Mouse (Mus musculus): ENCODE results near the gene Eci2. TPM values are rescaled to one million over a fixed set of nuclear protein-coding genes. Genes with fewer than 3 reads are reported as not detected.
"Not testable (repeated sequence)": the region's sequence is repeated elsewhere in the genome, so short reads cannot be mapped to it uniquely, and the experiment has no call there.

Gene Eci2
- total and polyA plus RNA-seq, 3 experiments, result 118 to 260 (median 234) TPM

DNA sequence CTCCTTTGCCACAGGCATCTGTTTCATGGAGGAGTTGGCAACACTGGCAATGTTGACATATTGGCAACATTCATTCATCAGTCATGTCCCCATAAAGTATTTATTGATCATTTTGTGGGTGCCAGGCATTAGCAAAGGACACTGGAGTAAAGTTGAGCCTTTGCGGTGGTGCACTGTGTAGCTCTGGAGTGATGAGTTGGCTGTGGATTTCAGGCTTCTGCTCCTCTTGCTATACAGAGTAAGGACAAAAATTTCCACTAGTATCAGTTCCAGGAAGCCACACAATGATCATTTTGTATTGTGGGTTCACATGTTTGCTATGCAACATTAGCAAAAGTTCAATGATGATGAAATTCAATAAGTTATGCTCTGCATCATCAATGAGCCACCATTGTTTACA, 10.8 kb downstream of the Eci2 start:
- 97% methylated on average over 1 of the region's 1 CpGs for WGBS
- Histone ChIP-seq H3K4me3 (no peak overlapping the region), H3K79me2 (replicated peaks; ENCODE audit: control insufficient read depth, insufficient read depth, low read length) (no peaks in the 10 kb centered on the region), H3K27ac (no peak overlapping the region), H3K27me3 (ENCODE audit: control insufficient read depth, insufficient read depth, low read length) (no peaks in the 10 kb centered on the region), H3K9ac (ENCODE audit: low read depth, low read length) (no peak overlapping the region), H3K36me3 (ENCODE audit: control insufficient read depth, insufficient read depth, low read length) (no peaks in the 10 kb centered on the region), H3K4me1 (ENCODE audit: control insufficient read depth, insufficient read depth, low read length) (no peaks in the 10 kb centered on the region)
- TF ChIP-seq POLR2A (IDR thresholded peaks at IDR 0.05; ENCODE audit: insufficient read depth, low read depth, low read length), result no peak
- no peak for DNase-seq
- intact Hi-C loops (cut with DNase I), result no loop called here

- Histone ChIP-seq H3K4me3 (no peak overlapping the region), H3K27me3 (ENCODE audit: control insufficient read depth, insufficient read depth, low read length) (no peaks in the 10 kb centered on the region), H3K4me1 (ENCODE audit: control insufficient read depth, insufficient read depth, low read length) (peaks cover 5% of the 10 kb centered on the region), H3K9ac (ENCODE audit: low read depth, low read length) (no peak overlapping the region), H3K79me2 (replicated peaks; ENCODE audit: control insufficient read depth, insufficient read depth, low read length) (no peaks in the 10 kb centered on the region), H3K36me3 (ENCODE audit: control insufficient read depth, insufficient read depth, low read length) (peaks cover 15% of the 10 kb centered on the region), H3K27ac (no peak overlapping the region)
- intact Hi-C loops (cut with DNase I), result loop anchor here (2.0 kb wide), 1 partner anchor 31 kb away; the partner anchor contains the start of gene Eci2
- DNase-seq, result no peak
- TF ChIP-seq EP300 (IDR thresholded peaks at IDR 0.05; ENCODE audit: insufficient read depth, low read depth, low read length) (no peak), CTCF (IDR thresholded peaks at IDR 0.05) (no peak), POLR2A (IDR thresholded peaks at IDR 0.05; ENCODE audit: insufficient read depth, low read depth, low read length) (no peak)
- WGBS, result 26% methylated on average over 2 of the region's 2 CpGs
These were observed 31.0 kb downstream of the Eci2 start for GRCm38 (mm10) chr13:34995925-34996324.

DNA sequence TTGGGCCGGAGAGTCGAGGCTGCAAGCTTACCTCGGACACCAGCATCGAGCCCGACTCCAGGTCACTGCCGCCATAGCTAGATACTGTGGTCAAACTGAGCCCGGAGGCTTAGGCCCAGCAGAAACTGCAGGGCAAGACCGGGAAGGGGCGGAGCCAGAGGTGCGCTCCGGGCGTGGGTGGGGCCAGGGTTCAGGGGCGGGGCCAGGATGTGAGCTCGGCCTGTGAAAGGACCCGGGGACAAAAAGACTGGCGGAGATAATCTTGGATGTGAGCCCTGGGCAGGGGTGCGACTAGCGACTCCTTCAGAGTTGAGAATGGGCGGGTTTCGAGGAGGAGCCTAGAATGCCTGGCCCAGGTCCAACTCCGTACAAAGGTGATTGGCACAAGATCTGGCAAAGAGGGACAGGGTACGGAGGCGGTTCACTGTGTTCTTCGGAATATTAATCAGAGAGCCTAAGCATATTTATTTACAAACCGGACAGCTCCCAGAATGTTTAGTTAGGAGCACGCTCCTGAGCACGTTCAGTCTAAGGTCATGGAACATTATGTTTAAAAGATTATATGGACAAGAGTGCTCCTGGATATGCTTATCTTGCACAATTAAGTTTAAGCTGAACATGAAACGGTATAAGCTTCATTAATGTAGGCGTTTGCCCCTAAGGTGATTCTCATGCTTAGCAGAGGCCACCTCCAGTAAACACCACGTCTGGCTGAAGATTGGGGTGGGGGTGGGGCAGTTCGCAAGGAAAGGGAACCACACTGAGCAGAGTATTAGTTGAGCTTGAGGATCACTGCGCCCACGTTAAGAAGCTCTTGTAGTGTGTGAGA, 32.7 kb downstream of the Eci2 start:
- intact Hi-C loops (cut with DNase I), result loop anchor here (1.0 to 2.0 kb wide), 2 partner anchors 33 to 118 kb away; partner anchors contain the start of gene Eci2
- H3K4me1 ChIP-seq (ENCODE audit: control insufficient read depth, insufficient read depth, low read length), result peaks cover 5% of the 10 kb centered on the region
- TF ChIP-seq POLR2A (IDR thresholded peaks at IDR 0.05; ENCODE audit: insufficient read depth, low read depth, low read length), result peak; percentile 90
- TF ChIP-seq EP300 (IDR thresholded peaks at IDR 0.05; ENCODE audit: insufficient read depth, low read depth, low read length), result peak; percentile 63; the same call in 1 of the 2 replicates
- TF ChIP-seq CTCF (IDR thresholded peaks at IDR 0.05), result no peak
- peak overlapping the region; percentile 83 for H3K9ac ChIP-seq (ENCODE audit: low read depth, low read length)
- WGBS, result 2% methylated on average over 33 of the region's 33 CpGs
- H3K4me3 ChIP-seq, result peak overlapping the region; percentile 85
- no peaks in the 10 kb centered on the region for H3K79me2 ChIP-seq (replicated peaks; ENCODE audit: control insufficient read depth, insufficient read depth, low read length)
- no peaks in the 10 kb centered on the region for H3K27me3 ChIP-seq (ENCODE audit: control insufficient read depth, insufficient read depth, low read length)
- H3K27ac ChIP-seq, result peak overlapping the region; percentile 97
- peak; percentile 95 for DNase-seq
- peaks cover 17% of the 10 kb centered on the region for H3K36me3 ChIP-seq (ENCODE audit: control insufficient read depth, insufficient read depth, low read length)

- H3K9ac ChIP-seq (ENCODE audit: low read depth, low read length), result peak overlapping the region; percentile 83
- WGBS, result under 1% methylated on average over 22 of the region's 22 CpGs
- no peak for TF ChIP-seq EP300 (IDR thresholded peaks at IDR 0.05; ENCODE audit: insufficient read depth, low read depth, low read length)
- TF ChIP-seq POLR2A (IDR thresholded peaks at IDR 0.05; ENCODE audit: insufficient read depth, low read depth, low read length), result no peak
- H3K27me3 ChIP-seq (ENCODE audit: control insufficient read depth, insufficient read depth, low read length), result no peaks in the 10 kb centered on the region
- H3K4me1 ChIP-seq (ENCODE audit: control insufficient read depth, insufficient read depth, low read length), result peaks cover 5% of the 10 kb centered on the region
- intact Hi-C loops (cut with DNase I), result no loop called here
- H3K27ac ChIP-seq, result peak overlapping the region; percentile 97
- peaks cover 17% of the 10 kb centered on the region for H3K36me3 ChIP-seq (ENCODE audit: control insufficient read depth, insufficient read depth, low read length)
- DNase-seq, result no peak
- H3K4me3 ChIP-seq, result peak overlapping the region; percentile 85
- H3K79me2 ChIP-seq (replicated peaks; ENCODE audit: control insufficient read depth, insufficient read depth, low read length), result no peaks in the 10 kb centered on the region
These were observed 33.3 kb downstream of the Eci2 start for GRCm38 (mm10) chr13:34993595-34993982.

- H3K79me2 ChIP-seq (replicated peaks; ENCODE audit: control insufficient read depth, insufficient read depth, low read length), result no peaks in the 10 kb centered on the region
- H3K4me3 ChIP-seq, result peak overlapping the region; percentile 85
- 70% methylated on average over 4 of the region's 4 CpGs for WGBS
- H3K9ac ChIP-seq (ENCODE audit: low read depth, low read length), result peak overlapping the region; percentile 83
- H3K27ac ChIP-seq, result peak overlapping the region; percentile 97
- no peak for TF ChIP-seq POLR2A (IDR thresholded peaks at IDR 0.05; ENCODE audit: insufficient read depth, low read depth, low read length)
- peaks cover 5% of the 10 kb centered on the region for H3K4me1 ChIP-seq (ENCODE audit: control insufficient read depth, insufficient read depth, low read length)
- intact Hi-C loops (cut with DNase I), result no loop called here
- no peaks in the 10 kb centered on the region for H3K27me3 ChIP-seq (ENCODE audit: control insufficient read depth, insufficient read depth, low read length)
- peaks cover 17% of the 10 kb centered on the region for H3K36me3 ChIP-seq (ENCODE audit: control insufficient read depth, insufficient read depth, low read length)
- DNase-seq, result no peak
These were observed 33.8 kb downstream of the Eci2 start for GRCm38 (mm10) chr13:34993085-34993484.

- intact Hi-C loops (cut with DNase I), result no loop called here
- Histone ChIP-seq H3K9ac (ENCODE audit: low read depth, low read length) (no peak overlapping the region), H3K36me3 (ENCODE audit: control insufficient read depth, insufficient read depth, low read length) (peaks cover 17% of the 10 kb centered on the region), H3K27ac (no peak overlapping the region), H3K27me3 (ENCODE audit: control insufficient read depth, insufficient read depth, low read length) (no peaks in the 10 kb centered on the region), H3K79me2 (replicated peaks; ENCODE audit: control insufficient read depth, insufficient read depth, low read length) (no peaks in the 10 kb centered on the region), H3K4me3 (no peak overlapping the region), H3K4me1 (ENCODE audit: control insufficient read depth, insufficient read depth, low read length) (peaks cover 5% of the 10 kb centered on the region)
- TF ChIP-seq CTCF (IDR thresholded peaks at IDR 0.05) (no peak), POLR2A (IDR thresholded peaks at IDR 0.05; ENCODE audit: insufficient read depth, low read depth, low read length) (no peak), EP300 (IDR thresholded peaks at IDR 0.05; ENCODE audit: insufficient read depth, low read depth, low read length) (no peak)
- WGBS, result 48% methylated on average over 4 of the region's 4 CpGs
- no peak for DNase-seq
These were observed 35.2 kb downstream of the Eci2 start for GRCm38 (mm10) chr13:34991581-34992273.

DNA sequence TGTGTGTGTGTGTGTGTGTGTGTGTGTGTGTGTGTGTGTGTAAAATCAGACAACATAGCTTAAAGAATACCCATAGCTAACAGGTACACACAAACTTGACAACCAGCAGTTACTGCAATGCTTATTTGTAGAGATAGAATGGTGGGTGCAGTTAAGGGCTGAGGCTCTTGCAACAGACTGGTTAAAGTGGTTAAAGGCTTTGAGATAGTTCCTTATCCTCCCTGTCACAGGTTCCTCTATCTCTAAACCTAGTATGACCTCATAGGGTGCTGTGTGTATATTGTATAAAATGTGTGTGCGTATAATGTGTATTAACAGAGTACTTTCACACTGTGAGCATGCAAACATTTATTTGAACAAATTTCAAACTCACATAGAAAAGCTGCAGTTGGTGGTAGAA, 43.4 kb downstream of the Eci2 start:
- H3K27me3 ChIP-seq (ENCODE audit: control insufficient read depth, insufficient read depth, low read length); H3K27ac ChIP-seq; H3K4me1 ChIP-seq (ENCODE audit: control insufficient read depth, insufficient read depth, low read length); H3K36me3 ChIP-seq (ENCODE audit: control insufficient read depth, insufficient read depth, low read length); intact Hi-C loops (cut with DNase I); H3K4me3 ChIP-seq; DNase-seq; H3K79me2 ChIP-seq (replicated peaks; ENCODE audit: control insufficient read depth, insufficient read depth, low read length); H3K9ac ChIP-seq (ENCODE audit: low read depth, low read length): not testable (repeated sequence)
- WGBS, result 100% methylated on average over 1 of the region's 1 CpGs

DNA sequence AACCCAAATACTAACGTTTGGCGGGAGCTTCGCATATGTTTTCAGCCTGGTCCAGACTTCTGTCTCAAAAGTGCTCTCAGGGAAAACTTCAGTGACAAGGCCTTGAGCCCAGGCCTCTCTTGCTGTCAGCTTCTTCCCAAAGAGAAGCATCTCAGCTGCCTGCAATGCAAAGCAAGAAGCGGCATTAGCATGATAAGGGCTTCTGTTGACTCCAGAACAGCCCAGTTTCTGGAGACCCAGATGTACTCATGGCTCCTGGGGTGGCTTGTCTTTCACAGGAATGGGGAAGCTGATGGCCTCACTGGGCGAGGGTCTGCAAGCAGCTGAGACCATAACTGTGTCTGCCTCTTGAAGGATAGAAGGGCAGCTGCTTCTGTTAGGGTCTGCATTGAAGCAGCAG, 48.3 kb downstream of the Eci2 start:
- not testable (repeated sequence) for H3K36me3 ChIP-seq (ENCODE audit: control insufficient read depth, insufficient read depth, low read length); H3K4me3 ChIP-seq; H3K27me3 ChIP-seq (ENCODE audit: control insufficient read depth, insufficient read depth, low read length); H3K4me1 ChIP-seq (ENCODE audit: control insufficient read depth, insufficient read depth, low read length); H3K79me2 ChIP-seq (replicated peaks; ENCODE audit: control insufficient read depth, insufficient read depth, low read length); H3K27ac ChIP-seq; DNase-seq; H3K9ac ChIP-seq (ENCODE audit: low read depth, low read length)
- WGBS, result 81% methylated on average over 5 of the region's 5 CpGs
- intact Hi-C loops (cut with DNase I), result loop anchor here (10.0 kb wide), 2 partner anchors 46 to 74 kb away; partner anchors contain the start of gene Eci2
